Mouse (Mus musculus): ENCODE results near the gene Krt8.

The Krt8 gene

DNA sequence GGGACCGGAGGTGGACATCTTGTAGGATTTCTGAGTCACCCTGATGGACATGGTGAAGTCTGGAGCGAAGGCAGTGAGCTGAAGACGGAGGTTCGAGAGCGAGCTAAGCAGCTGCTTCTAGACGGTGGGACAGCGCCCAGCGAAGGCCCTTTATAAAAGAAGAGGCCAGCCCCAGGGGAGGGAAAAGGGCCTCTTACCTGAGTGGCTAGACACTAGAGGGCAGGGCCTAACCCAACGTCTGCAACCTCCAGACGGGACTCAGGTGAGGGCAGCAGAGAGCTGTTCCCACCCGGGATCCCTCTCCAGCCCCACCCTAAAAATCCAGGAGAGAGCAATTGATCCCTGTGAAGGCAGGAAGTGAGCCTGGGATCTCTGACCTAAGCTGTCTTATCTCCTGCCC lies at the start of gene Krt8:
Krt8 (minus strand) TSS at position 294 of the 400 bp plus-strand sequence.
- DNase-seq (ENCODE audit: low read depth, low spot score): no peak

DNA sequence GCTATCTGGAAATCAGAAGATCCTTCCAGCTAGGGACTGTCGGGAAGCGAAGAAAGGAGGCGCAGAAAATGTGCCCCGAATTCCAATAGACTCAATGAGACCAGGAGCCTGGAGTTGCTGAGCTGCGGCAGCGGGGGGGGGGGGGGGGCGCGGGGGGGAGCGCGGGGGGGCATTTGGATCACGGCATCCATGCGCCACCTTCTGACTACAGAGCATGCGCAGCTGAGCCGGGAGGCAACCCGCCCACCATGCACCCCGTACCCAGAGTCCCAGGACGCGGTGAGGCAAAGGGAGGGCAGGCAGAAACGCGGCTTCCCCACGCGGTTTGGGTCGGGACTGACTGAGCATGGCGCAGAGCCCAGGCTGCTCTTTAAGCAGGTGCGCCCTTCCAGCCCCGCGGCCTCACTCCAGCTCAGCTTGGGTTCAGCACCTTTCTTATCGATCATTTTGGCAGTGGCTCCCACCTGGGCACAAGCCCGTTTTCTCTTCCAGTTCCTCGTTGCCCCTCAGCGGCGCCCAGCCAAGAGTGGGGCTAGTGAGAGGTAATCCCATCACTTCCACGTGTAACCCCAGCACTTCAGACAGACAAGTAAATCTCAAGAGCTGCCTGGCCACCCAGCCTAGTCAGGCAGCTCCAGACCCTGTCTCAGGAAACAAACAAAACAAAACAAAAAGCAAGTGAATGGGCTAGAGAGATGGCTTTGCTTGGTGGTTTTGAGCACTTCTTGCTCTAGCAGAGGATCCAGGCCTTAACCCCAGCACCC lies 47.8 kb upstream of the Krt8 start:
- DNase-seq (ENCODE audit: low read depth, low spot score): no peak

- DNase-seq (ENCODE audit: low read depth, low spot score): no peak
Measured at GRCm38 (mm10) chr15:102049871-102050270, 45.6 kb upstream of the Krt8 start.

- DNase-seq (ENCODE audit: low read depth, low spot score): no peak
Measured at GRCm38 (mm10) chr15:102048006-102048405, 43.7 kb upstream of the Krt8 start.

DNA sequence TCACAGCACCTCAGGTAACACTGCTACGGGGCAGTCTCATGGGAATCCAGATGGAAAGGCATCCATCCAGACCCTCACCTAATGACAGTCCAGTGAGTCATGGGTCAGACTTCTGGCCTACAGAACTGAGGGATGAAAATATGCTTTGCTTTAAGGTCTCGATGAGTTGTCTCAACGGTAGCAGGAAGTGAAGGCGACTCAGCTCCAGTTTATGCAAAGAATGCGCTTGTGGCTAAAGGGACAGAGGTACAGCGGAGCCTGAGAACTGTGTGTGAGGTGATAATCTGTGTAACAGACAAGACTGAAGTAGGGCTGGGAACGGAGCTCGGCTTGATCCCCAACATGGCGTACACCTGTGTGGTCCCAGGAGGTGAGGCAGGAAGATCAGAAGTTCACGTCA lies 41.4 kb upstream of the Krt8 start:
- DNase-seq (ENCODE audit: low read depth, low spot score): no peak

GRCm38 (mm10) chr15:102044745-102045144 lies 40.5 kb upstream of the Krt8 start:
- no peak for DNase-seq (ENCODE audit: low read depth, low spot score)

GRCm38 (mm10) chr15:102041951-102042350 lies 37.7 kb upstream of the Krt8 start:
- DNase-seq (ENCODE audit: low read depth, low spot score): no peak

DNA sequence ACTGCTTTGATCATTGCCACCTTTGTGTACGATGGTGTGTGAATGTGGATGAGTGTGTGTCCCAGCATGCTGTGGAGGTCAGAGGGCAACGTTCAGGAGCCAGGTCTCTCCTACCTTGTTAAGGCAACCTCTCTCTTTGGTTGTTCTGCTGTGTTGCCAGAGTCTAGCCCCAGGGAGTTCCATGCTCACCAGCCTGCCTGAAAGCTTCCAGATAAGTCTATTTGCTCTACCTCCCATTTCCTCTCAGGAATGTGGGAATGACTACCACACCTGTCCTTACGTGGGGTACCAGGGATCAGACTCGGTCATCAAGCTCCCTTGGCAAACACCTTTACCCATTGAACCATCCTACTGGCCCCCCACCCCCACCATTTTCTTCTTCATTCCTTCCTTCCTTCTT lies 36.0 kb upstream of the Krt8 start:
- DNase-seq (ENCODE audit: low read depth, low spot score): no peak

GRCm38 (mm10) chr15:102034121-102035053 lies 30.1 kb upstream of the Krt8 start:
- no peak for DNase-seq (ENCODE audit: low read depth, low spot score)

GRCm38 (mm10) chr15:102028040-102028439 lies 23.8 kb upstream of the Krt8 start, which contains the start of gene Krt18:
Gene Krt18, plus strand, starts transcription at chr15:102028180.
- DNase-seq (ENCODE audit: low read depth, low spot score): peak; percentile 14

DNA sequence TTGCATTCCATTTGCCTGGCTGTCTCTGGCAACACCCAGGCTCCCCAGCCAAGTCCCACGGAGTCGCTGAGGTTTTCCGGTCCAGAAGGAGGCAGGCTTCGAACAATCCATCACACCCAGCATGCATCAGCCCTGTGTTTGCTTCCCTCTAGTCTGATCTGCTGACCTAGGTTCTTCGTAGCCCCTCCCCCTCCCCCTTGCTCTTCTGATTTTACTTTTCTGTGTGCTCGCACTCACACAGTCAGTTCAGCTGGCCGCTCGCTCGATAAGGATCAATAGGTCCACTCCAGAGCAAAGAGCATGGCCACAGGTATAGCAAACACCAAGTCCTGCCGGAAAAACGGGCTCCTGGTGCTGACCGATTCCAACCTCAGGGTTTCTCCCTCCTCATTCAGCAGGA lies 22.1 kb upstream of the Krt8 start:
- DNase-seq (ENCODE audit: low read depth, low spot score): no peak

DNA sequence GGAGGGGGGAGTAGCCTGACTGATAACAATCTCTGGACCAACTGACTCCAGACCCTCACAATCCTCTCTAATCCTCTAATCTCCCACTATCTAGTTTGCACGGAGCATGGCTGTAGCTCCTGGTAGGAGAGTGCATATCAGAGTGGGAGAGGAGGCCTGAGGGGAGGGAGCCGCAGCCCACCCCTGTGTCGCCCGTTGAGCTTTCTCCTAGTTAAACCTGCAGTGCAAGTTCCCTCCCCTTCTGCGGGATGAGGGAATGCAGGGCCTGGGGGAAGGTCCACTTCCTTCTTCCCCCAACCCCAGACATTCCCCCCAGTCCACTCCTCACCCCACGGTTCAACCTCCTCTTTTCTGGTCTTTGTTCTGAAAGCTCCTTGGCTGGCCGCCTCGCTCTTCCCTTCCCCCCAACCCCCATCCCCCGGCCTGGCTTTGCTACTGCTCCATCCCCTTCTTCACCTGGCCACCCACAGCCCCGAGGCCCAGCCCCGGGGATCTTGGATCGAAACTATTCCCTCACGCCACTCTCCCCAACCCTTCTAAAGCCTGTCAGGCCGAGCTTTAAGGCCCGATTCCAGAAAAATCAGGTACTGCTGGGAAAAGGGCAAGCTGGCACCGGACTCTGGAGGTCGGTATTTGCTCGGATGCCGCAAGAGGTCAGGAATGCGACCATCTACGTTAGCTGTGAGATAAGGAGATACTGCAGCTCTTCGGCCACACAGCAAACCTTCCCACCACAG lies 21.0 kb upstream of the Krt8 start:
- no peak for DNase-seq (ENCODE audit: low read depth, low spot score)

GRCm38 (mm10) chr15:102023888-102024287 lies 19.6 kb upstream of the Krt8 start:
- no peak for DNase-seq (ENCODE audit: low read depth, low spot score)

GRCm38 (mm10) chr15:102022481-102022880 lies 18.2 kb upstream of the Krt8 start:
- no peak for DNase-seq (ENCODE audit: low read depth, low spot score)

- no peak for DNase-seq (ENCODE audit: low read depth, low spot score)
Measured at GRCm38 (mm10) chr15:102017918-102018463, 13.7 kb upstream of the Krt8 start.

DNA sequence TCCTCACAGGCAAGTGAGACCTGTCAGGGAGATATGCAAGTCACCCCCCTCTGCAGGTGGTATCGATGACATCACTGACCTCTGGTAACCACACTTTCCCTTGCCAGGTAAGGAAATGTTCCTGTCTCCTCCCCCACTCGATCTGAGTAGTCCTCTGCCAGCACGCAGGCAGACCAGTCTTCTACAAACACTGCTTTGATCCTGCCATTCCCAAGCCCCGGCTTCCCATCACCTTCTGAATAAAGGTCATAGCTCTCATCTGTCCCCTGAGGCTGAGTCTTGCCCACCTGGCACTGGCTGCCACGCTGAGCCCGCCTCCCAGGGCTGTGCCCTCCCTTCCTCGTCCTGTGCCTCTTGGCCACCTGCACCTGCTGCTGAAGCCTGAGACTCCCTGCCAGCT lies 12.5 kb upstream of the Krt8 start:
- no peak for DNase-seq (ENCODE audit: low read depth, low spot score)

GRCm38 (mm10) chr15:102016096-102016495 lies 11.8 kb upstream of the Krt8 start:
- no peak for DNase-seq (ENCODE audit: low read depth, low spot score)

- no peak for DNase-seq (ENCODE audit: low read depth, low spot score)
Measured at GRCm38 (mm10) chr15:102014848-102015247, 10.6 kb upstream of the Krt8 start.

GRCm38 (mm10) chr15:102013651-102014050 lies 9.4 kb upstream of the Krt8 start:
- no peak for DNase-seq (ENCODE audit: low read depth, low spot score)

DNA sequence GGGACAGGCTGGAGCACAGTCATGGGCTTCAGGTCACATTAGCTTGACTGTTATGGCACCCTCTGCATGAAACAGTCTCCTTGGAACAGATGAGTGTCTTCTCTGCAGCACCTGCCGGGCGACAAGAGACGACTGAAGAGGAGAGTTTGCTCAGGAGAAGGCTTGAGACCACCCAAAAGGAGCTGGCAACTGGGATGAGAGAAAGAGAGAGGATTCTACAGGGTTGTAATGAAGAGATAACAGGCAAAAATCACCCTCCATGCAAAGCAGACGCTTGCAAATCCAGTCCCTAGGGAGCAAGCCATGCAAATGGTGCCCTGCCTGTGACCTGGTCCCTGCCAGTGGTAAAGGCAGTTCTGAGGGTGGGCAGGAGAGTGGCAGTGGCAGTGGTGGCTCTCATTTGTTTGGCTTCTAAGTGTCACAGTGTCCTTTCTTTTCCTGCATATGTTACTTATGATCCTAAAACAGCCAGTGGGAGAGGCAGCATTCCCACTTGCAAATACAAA lies 8.0 kb upstream of the Krt8 start:
- DNase-seq (ENCODE audit: low read depth, low spot score): no peak

DNA sequence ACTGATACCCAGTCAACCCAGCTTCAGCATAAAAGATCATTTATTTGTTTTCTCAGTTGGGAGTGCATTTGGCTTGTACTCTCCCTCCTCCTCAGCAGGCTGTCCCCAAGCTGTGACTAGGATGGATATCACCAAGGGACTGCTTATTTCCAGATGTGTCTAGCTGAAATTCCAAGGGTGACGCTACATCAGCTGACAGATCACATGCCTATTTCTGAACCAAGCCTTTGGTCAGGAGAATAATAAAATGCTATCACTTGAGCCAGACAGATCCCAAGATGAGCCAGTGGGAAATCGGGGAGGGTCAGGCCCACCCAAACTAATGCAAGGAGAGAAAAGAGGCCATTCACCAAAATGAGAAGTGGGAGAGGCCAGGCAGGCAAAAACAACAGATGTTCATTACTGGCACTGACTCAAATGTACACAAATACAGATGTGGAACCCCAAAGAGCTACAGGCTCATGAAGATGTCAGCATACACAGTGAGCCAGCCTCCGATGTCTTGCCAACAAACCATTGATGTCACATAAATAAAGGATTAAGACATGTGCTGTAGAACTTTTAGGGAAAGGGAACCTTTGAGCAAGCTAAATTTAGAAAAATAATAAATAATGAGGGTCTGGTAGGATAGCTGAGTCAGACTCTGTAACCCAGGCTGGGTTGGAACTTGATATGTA lies 6.4 kb upstream of the Krt8 start:
- no peak for DNase-seq (ENCODE audit: low read depth, low spot score)

Measured in CD4-positive helper T cell, adult 2 months (primary cell).